In the genomic region with DNA sequence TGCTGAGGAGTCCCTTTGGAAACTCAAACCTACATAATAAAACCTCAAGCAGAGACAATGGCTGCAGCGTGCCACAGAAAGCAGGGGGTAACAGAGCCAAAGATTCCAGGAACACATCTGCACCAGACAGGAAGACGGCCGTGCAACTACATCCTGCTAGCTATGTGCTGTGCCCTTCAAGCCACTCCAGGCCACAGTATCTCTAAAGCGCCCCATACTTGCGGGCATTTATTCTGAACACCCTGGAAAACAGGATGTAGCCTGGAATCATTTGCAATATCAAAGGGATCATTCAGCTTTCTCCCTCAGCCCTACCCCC, we compare ENCODE assay signal across 7 mouse cellular contexts.
DNase-seq lines count a peak whose midpoint lies in the region; ATAC-seq and TF ChIP-seq lines count a peak whose summit lies in the region.

No protein-coding gene starts in this region.

- H3K4me1 ChIP-seq in lung, postnatal 0 days (ENCODE audit: insufficient read depth, low read depth, low read length), result no peaks in the 10 kb centered on the region; the same call in 1 of the 2 replicates
- 0 out of 2 replicates have a peak, but pooled peaks cover 4% of the 10 kb centered on the region for H3K4me1 ChIP-seq in forebrain, embryonic 14.5 days (ENCODE audit: control insufficient read depth, insufficient read depth, low read length)
- no peaks in the 10 kb centered on the region for H3K4me1 ChIP-seq in liver, embryonic 12.5 days
- no peaks in the 10 kb centered on the region; the same call in 1 of the 2 replicates for H3K4me1 ChIP-seq in stomach, postnatal 0 days (replicated peaks; ENCODE audit: control insufficient read depth, insufficient read depth)

- H3K27me3 ChIP-seq in lung, postnatal 0 days (replicated peaks; ENCODE audit: insufficient read depth, low read length), result no peaks in the 10 kb centered on the region
- no peaks in the 10 kb centered on the region for H3K27me3 ChIP-seq in forebrain, embryonic 14.5 days (replicated peaks; ENCODE audit: control insufficient read depth, insufficient read depth, low read length)
- H3K27me3 ChIP-seq in liver, embryonic 12.5 days (replicated peaks), result no peaks in the 10 kb centered on the region
- no peaks in the 10 kb centered on the region for H3K27me3 ChIP-seq in stomach, postnatal 0 days (ENCODE audit: control insufficient read depth, insufficient read depth, low read length)

- no peak for DNase-seq in lung, postnatal 0 days (ENCODE audit: low spot score)
- DNase-seq in lung, adult 18-20 months, result no peak
- DNase-seq in forebrain, embryonic 14.5 days (ENCODE audit: low spot score), result no peak
- DNase-seq in stomach, postnatal 0 days (ENCODE audit: low spot score), result no peak
- DNase-seq in embryo, embryonic 9.5 days (ENCODE audit: extremely low spot score), result no peak
- no peak for DNase-seq in ovary, postnatal 36 days (ENCODE audit: low spot score)

- peak overlapping the region; percentile 33; the same call in 1 of the 2 replicates for H3K27ac ChIP-seq in lung, postnatal 0 days (ENCODE audit: low read length)
- no peak overlapping the region for H3K27ac ChIP-seq in forebrain, embryonic 14.5 days (ENCODE audit: low read depth, low read length)
- H3K27ac ChIP-seq in liver, embryonic 12.5 days, result no peak overlapping the region
- H3K27ac ChIP-seq in stomach, postnatal 0 days (replicated peaks), result peak overlapping the region; percentile 56; the same call in 1 of the 2 replicates

- ATAC-seq in lung, postnatal 0 days, result no peak
- peak; percentile 35; the same call in 1 of the 2 replicates for ATAC-seq in forebrain, embryonic 14.5 days
- ATAC-seq in liver, embryonic 12.5 days, result no peak
- ATAC-seq in stomach, postnatal 0 days (ENCODE audit: low FRiP score, low TSS enrichment), result peak; percentile 43

- TF ChIP-seq CTCF in lung, postnatal 0 days (IDR thresholded peaks at IDR 0.05), result no peak
- no peak for TF ChIP-seq CTCF in stomach, postnatal 0 days (IDR thresholded peaks at IDR 0.05; ENCODE audit: low read depth)

- H3K4me3 ChIP-seq in lung, postnatal 0 days (ENCODE audit: low read depth, low read length), result peak overlapping the region; percentile 19; the same call in 1 of the 2 replicates
- peak overlapping the region; percentile 16 for H3K4me3 ChIP-seq in forebrain, embryonic 14.5 days (ENCODE audit: low read depth, low read length)
- peak overlapping the region; percentile 22; the same call in 1 of the 2 replicates for H3K4me3 ChIP-seq in liver, embryonic 12.5 days
- H3K4me3 ChIP-seq in stomach, postnatal 0 days (ENCODE audit: low read depth, low read length), result peak overlapping the region; percentile 25; the same call in 1 of the 2 replicates

- WGBS in lung, postnatal 0 days, result 14% methylated on average over 5 of the region's 5 CpGs
- 35% methylated on average over 5 of the region's 5 CpGs for WGBS in forebrain, embryonic 14.5 days
- WGBS in liver, embryonic 12.5 days (ENCODE audit: insufficient replicate concordance), result 32% methylated on average over 5 of the region's 5 CpGs
- WGBS in stomach, postnatal 0 days, result 39% methylated on average over 5 of the region's 5 CpGs

- no peak overlapping the region for H3K9ac ChIP-seq in lung, postnatal 0 days (replicated peaks; ENCODE audit: low read depth)
- peak overlapping the region; percentile 38; the same call in 1 of the 2 replicates for H3K9ac ChIP-seq in forebrain, embryonic 14.5 days (ENCODE audit: low read length)
- H3K9ac ChIP-seq in liver, embryonic 12.5 days, result no peak overlapping the region
- no peak overlapping the region for H3K9ac ChIP-seq in stomach, postnatal 0 days (ENCODE audit: low read length)

- no peaks in the 10 kb centered on the region for H3K36me3 ChIP-seq in lung, postnatal 0 days (ENCODE audit: insufficient read depth, low read length)
- H3K36me3 ChIP-seq in forebrain, embryonic 14.5 days (ENCODE audit: control insufficient read depth, insufficient read depth, low read length), result no peaks in the 10 kb centered on the region
- no peaks in the 10 kb centered on the region for H3K36me3 ChIP-seq in liver, embryonic 12.5 days
- H3K36me3 ChIP-seq in stomach, postnatal 0 days (ENCODE audit: control insufficient read depth, insufficient read depth, low read length), result no peaks in the 10 kb centered on the region; the same call in 1 of the 2 replicates

- H3K9me3 ChIP-seq in lung, postnatal 0 days (ENCODE audit: low read length), result no peaks in the 10 kb centered on the region
- H3K9me3 ChIP-seq in forebrain, embryonic 14.5 days (replicated peaks; ENCODE audit: control insufficient read depth, low read length), result no peaks in the 10 kb centered on the region
- no peaks in the 10 kb centered on the region for H3K9me3 ChIP-seq in liver, embryonic 12.5 days (replicated peaks)
- H3K9me3 ChIP-seq in stomach, postnatal 0 days (ENCODE audit: control insufficient read depth, low read length), result no peaks in the 10 kb centered on the region

- TF ChIP-seq EP300 in lung, postnatal 0 days (IDR thresholded peaks at IDR 0.05), result no peak
- no peak for TF ChIP-seq EP300 in stomach, postnatal 0 days (optimal IDR thresholded peaks at IDR 0.05)

- peak overlapping the region; percentile 47 for H3K4me2 ChIP-seq in lung, postnatal 0 days (replicated peaks; ENCODE audit: low read depth, low read length)
- peak overlapping the region; percentile 44 for H3K4me2 ChIP-seq in forebrain, embryonic 14.5 days (ENCODE audit: low read length)
- H3K4me2 ChIP-seq in liver, embryonic 12.5 days, result peak overlapping the region; percentile 55
- H3K4me2 ChIP-seq in stomach, postnatal 0 days (replicated peaks; ENCODE audit: low read depth), result peak overlapping the region; percentile 51

Comparison
In these comparisons a context has a peak if more than half of its experiments do, and no peak if none do; other contexts are left out.
1. ATAC-seq: peak in forebrain, embryonic 14.5 days (single experiment) and stomach, postnatal 0 days (single experiment); none in lung, postnatal 0 days (single experiment) and liver, embryonic 12.5 days (single experiment).
2. H3K27ac ChIP-seq: peak in lung, postnatal 0 days (single experiment) and stomach, postnatal 0 days (single experiment); none in forebrain, embryonic 14.5 days (single experiment) and liver, embryonic 12.5 days (single experiment).
3. Peak in every context shown above with its lines, with median percentiles within 50 percentile points of each other: H3K4me2 ChIP-seq and H3K4me3 ChIP-seq.